Mouse (Mus musculus) embryonic facial prominence, embryonic 13.5 days (tissue): ENCODE measurements at regions not wholly inside any gene's neighbourhood (a gene's known extent, or its start where the extent isn't known, plus 50 kb on each side); places are given as distances from the start of the nearest gene placed in this dataset.
A peak's percentile ranks its signal among the peaks of the same experiment; 100 is the strongest.

ENCODE experiments used
- ATAC-seq: fragments of 200-750 bp; cut with Nextera tagmentation; 2 replicates; pipeline ENCODE4 v1.8.0; 2017; ENCODE audit warnings: low read depth; ENCODE audit not compliant: insufficient number of reproducible peaks, insufficient read depth, low FRiP score, low TSS enrichment
- H3K27ac ChIP-seq: fragments of 300-500 bp; sonication (generic); 2 replicates; pipeline ENCODE4 v1.5.1; 2015; ENCODE audit warnings: moderate library complexity, mild to moderate bottlenecking, inconsistent platforms
- H3K27me3 ChIP-seq: fragments of 300-500 bp; sonication (generic); 2 replicates; pipeline ENCODE4 v1.6.1; 2015; ENCODE audit warnings: mild to moderate bottlenecking, inconsistent platforms
- H3K36me3 ChIP-seq: fragments of 300-500 bp; sonication (generic); 2 replicates; pipeline ENCODE4 v1.6.1; 2015; ENCODE audit warnings: mild to moderate bottlenecking, inconsistent platforms
- H3K4me1 ChIP-seq: fragments of 300-500 bp; sonication (generic); 2 replicates; pipeline ENCODE4 v1.6.1; 2015; ENCODE audit warnings: inconsistent platforms
- H3K4me2 ChIP-seq: fragments of 300-500 bp; sonication (generic); 2 replicates; pipeline ENCODE4 v1.6.1; 2015; ENCODE audit warnings: moderate library complexity, mild to moderate bottlenecking, inconsistent platforms
- H3K4me3 ChIP-seq: fragments of 300-500 bp; sonication (generic); 2 replicates; pipeline ENCODE4 v1.5.1; 2015; ENCODE audit warnings: mild to moderate bottlenecking, inconsistent platforms
- H3K9ac ChIP-seq: fragments of 300-500 bp; sonication (generic); 2 replicates; pipeline ENCODE4 v1.6.1; 2015; ENCODE audit warnings: mild to moderate bottlenecking, inconsistent platforms
- H3K9me3 ChIP-seq: fragments of 300-500 bp; sonication (generic); 2 replicates; pipeline ENCODE4 v1.6.1; 2016; ENCODE audit warnings: inconsistent platforms
- WGBS: fragments of 180-500 bp; shearing (Covaris S2); methylation state at CpG from one replicate; pipeline ENCODE4 v1.1.7; 2015; ENCODE audit warnings: mixed read lengths; 5-methylcytosine and 5-hydroxymethylcytosine counted together

GRCm38 (mm10) chr17:45341573-45341972, 92.0 kb downstream of the Cdc5l start:
- no peak overlapping the region for H3K9ac ChIP-seq
- H3K9me3 ChIP-seq: peaks cover 14% of the 10 kb centered on the region
- no peak overlapping the region for H3K27ac ChIP-seq
- H3K4me3 ChIP-seq: no peak overlapping the region
- H3K36me3 ChIP-seq: no peaks in the 10 kb centered on the region
- 63% methylated on average over 6 of the region's 6 CpGs for WGBS
- no peak overlapping the region for H3K4me2 ChIP-seq
- H3K27me3 ChIP-seq: no peaks in the 10 kb centered on the region
- ATAC-seq: no peak
- peaks cover 22% of the 10 kb centered on the region for H3K4me1 ChIP-seq

- Histone ChIP-seq H3K27ac (no peak overlapping the region), H3K9me3 (peaks cover 14% of the 10 kb centered on the region), H3K4me2 (no peak overlapping the region), H3K4me3 (no peak overlapping the region), H3K36me3 (no peaks in the 10 kb centered on the region), H3K9ac (no peak overlapping the region), H3K27me3 (no peaks in the 10 kb centered on the region), H3K4me1 (peaks cover 22% of the 10 kb centered on the region)
- 80% methylated on average over 4 of the region's 4 CpGs for WGBS
- ATAC-seq: no peak
Observed at GRCm38 (mm10) chr17:45340851-45341250, 92.7 kb downstream of the Cdc5l start.

- WGBS: 13% methylated on average over 11 of the region's 11 CpGs
- Histone ChIP-seq H3K9me3 (peaks cover 8% of the 10 kb centered on the region), H3K27ac (no peak overlapping the region), H3K36me3 (no peaks in the 10 kb centered on the region), H3K4me3 (no peak overlapping the region), H3K4me2 (no peak overlapping the region), H3K9ac (no peak overlapping the region), H3K27me3 (no peaks in the 10 kb centered on the region), H3K4me1 (peaks cover 30% of the 10 kb centered on the region)
- no peak for ATAC-seq
Observed at GRCm38 (mm10) chr17:45339226-45339625, 94.3 kb downstream of the Cdc5l start.

GRCm38 (mm10) chr17:45338086-45338485, 95.5 kb downstream of the Cdc5l start:
- Histone ChIP-seq H3K36me3 (no peaks in the 10 kb centered on the region), H3K4me2 (no peak overlapping the region), H3K9me3 (no peaks in the 10 kb centered on the region), H3K27ac (no peak overlapping the region), H3K4me3 (no peak overlapping the region), H3K27me3 (no peaks in the 10 kb centered on the region), H3K9ac (no peak overlapping the region), H3K4me1 (peaks cover 36% of the 10 kb centered on the region)
- 71% methylated on average over 4 of the region's 4 CpGs for WGBS
- no peak for ATAC-seq

GRCm38 (mm10) chr17:45335586-45336151, 97.9 kb downstream of the Cdc5l start:
- WGBS: 91% methylated on average over 9 of the region's 9 CpGs
- H3K9ac ChIP-seq: no peak overlapping the region
- H3K4me3 ChIP-seq: no peak overlapping the region
- ATAC-seq: no peak
- H3K27me3 ChIP-seq: 0 out of 2 replicates have a peak, but pooled peaks cover 3% of the 10 kb centered on the region
- no peak overlapping the region for H3K4me2 ChIP-seq
- H3K36me3 ChIP-seq: no peaks in the 10 kb centered on the region
- H3K4me1 ChIP-seq: peaks cover 53% of the 10 kb centered on the region
- 0 out of 2 replicates have a peak overlapping the region, but pooled peaks have one; percentile 3 for H3K27ac ChIP-seq
- H3K9me3 ChIP-seq: no peaks in the 10 kb centered on the region

- H3K9me3 ChIP-seq: no peaks in the 10 kb centered on the region
- H3K4me3 ChIP-seq: no peak overlapping the region
- no peak for ATAC-seq
- peaks cover 51% of the 10 kb centered on the region for H3K4me1 ChIP-seq
- no peaks in the 10 kb centered on the region for H3K36me3 ChIP-seq
- H3K27ac ChIP-seq: 0 out of 2 replicates have a peak overlapping the region, but pooled peaks have one; percentile 3
- 59% methylated on average over 13 of the region's 13 CpGs for WGBS
- H3K9ac ChIP-seq: no peak overlapping the region
- no peak overlapping the region for H3K4me2 ChIP-seq
- 0 out of 2 replicates have a peak, but pooled peaks cover 4% of the 10 kb centered on the region for H3K27me3 ChIP-seq
Observed at GRCm38 (mm10) chr17:45334732-45335381, 98.7 kb downstream of the Cdc5l start.

- H3K9ac ChIP-seq: no peak overlapping the region
- H3K9me3 ChIP-seq: no peaks in the 10 kb centered on the region
- no peak overlapping the region for H3K27ac ChIP-seq
- no peak overlapping the region for H3K4me2 ChIP-seq
- H3K36me3 ChIP-seq: no peaks in the 10 kb centered on the region
- peaks cover 52% of the 10 kb centered on the region for H3K4me1 ChIP-seq
- no peak for ATAC-seq
- no peak overlapping the region for H3K4me3 ChIP-seq
- peaks cover 14% of the 10 kb centered on the region; the same call in 1 of the 2 replicates for H3K27me3 ChIP-seq
- WGBS: 50% methylated on average over 12 of the region's 12 CpGs
Observed at GRCm38 (mm10) chr17:45332321-45332720, 101.2 kb downstream of the Cdc5l start.

- Histone ChIP-seq H3K4me3 (no peak overlapping the region), H3K9ac (no peak overlapping the region), H3K27ac (no peak overlapping the region; the same call in 1 of the 2 replicates), H3K4me2 (no peak overlapping the region), H3K27me3 (peaks cover 20% of the 10 kb centered on the region; the same call in 1 of the 2 replicates), H3K4me1 (peaks cover 63% of the 10 kb centered on the region), H3K9me3 (no peaks in the 10 kb centered on the region), H3K36me3 (no peaks in the 10 kb centered on the region)
- no peak for ATAC-seq
- WGBS: 34% methylated on average over 9 of the region's 9 CpGs
Observed at GRCm38 (mm10) chr17:45329241-45329640, 104.3 kb downstream of the Cdc5l start.

GRCm38 (mm10) chr17:45326726-45327125, 106.8 kb downstream of the Cdc5l start:
- H3K4me3 ChIP-seq: no peak overlapping the region
- no peaks in the 10 kb centered on the region for H3K9me3 ChIP-seq
- ATAC-seq: peak; percentile 53; the same call in 1 of the 2 replicates
- WGBS: 23% methylated on average over 10 of the region's 10 CpGs
- H3K36me3 ChIP-seq: no peaks in the 10 kb centered on the region
- no peak overlapping the region for H3K9ac ChIP-seq
- H3K27me3 ChIP-seq: peaks cover 27% of the 10 kb centered on the region
- H3K27ac ChIP-seq: peak overlapping the region; percentile 75
- peaks cover 45% of the 10 kb centered on the region for H3K4me1 ChIP-seq
- peak overlapping the region; percentile 41 for H3K4me2 ChIP-seq

- Histone ChIP-seq H3K4me1 (peaks cover 40% of the 10 kb centered on the region), H3K9me3 (no peaks in the 10 kb centered on the region), H3K27me3 (peaks cover 30% of the 10 kb centered on the region), H3K27ac (peak overlapping the region; percentile 75), H3K9ac (no peak overlapping the region), H3K4me3 (no peak overlapping the region), H3K4me2 (peak overlapping the region; percentile 41), H3K36me3 (no peaks in the 10 kb centered on the region)
- no peak for ATAC-seq
- 18% methylated on average over 7 of the region's 7 CpGs for WGBS
Observed at GRCm38 (mm10) chr17:45326173-45326572, 107.4 kb downstream of the Cdc5l start.

GRCm38 (mm10) chr17:45322842-45323241, 110.7 kb downstream of the Cdc5l start:
- 72% methylated on average over 8 of the region's 8 CpGs for WGBS
- H3K9ac ChIP-seq: no peak overlapping the region
- no peaks in the 10 kb centered on the region for H3K9me3 ChIP-seq
- ATAC-seq: no peak
- H3K4me1 ChIP-seq: peaks cover 51% of the 10 kb centered on the region
- H3K4me2 ChIP-seq: no peak overlapping the region
- H3K36me3 ChIP-seq: no peaks in the 10 kb centered on the region
- no peak overlapping the region for H3K27ac ChIP-seq
- peaks cover 24% of the 10 kb centered on the region for H3K27me3 ChIP-seq
- H3K4me3 ChIP-seq: no peak overlapping the region

GRCm38 (mm10) chr17:45320074-45320473, 113.5 kb downstream of the Cdc5l start:
- Histone ChIP-seq H3K36me3 (no peaks in the 10 kb centered on the region), H3K4me1 (peaks cover 26% of the 10 kb centered on the region), H3K27ac (no peak overlapping the region), H3K4me2 (no peak overlapping the region), H3K9me3 (no peaks in the 10 kb centered on the region), H3K4me3 (no peak overlapping the region), H3K9ac (no peak overlapping the region), H3K27me3 (peaks cover 18% of the 10 kb centered on the region)
- WGBS: 58% methylated on average over 7 of the region's 7 CpGs
- no peak for ATAC-seq
